Mouse (Mus musculus): ENCODE measurements around the gene Pappa.

DNA sequence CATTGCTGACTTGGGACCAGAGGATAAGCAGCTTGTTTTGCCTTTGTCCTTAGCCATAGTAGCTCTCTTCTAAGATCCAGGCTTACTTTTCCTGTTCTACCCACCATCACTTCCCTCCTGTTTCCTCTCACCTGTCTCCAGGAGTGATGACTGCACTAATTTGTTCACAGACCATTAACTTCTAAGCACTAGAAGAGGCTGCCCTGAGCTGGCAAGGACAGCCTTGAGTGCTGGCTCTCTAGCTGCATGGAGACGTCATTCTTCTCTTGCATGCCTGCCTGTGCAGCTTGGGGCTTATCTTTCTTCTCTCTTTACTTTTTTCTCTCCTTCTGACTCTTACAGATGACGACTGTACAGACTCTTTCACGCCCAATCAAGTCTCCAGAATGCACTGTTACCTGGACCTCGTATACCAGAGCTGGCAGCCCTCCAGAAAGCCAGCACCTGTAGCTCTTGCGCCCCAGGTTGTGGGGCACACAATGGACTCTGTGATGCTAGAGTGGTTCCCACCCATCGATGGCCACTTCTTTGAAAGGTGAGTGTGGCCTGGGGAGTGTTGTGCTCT is 65.0 kb downstream of the Pappa start:
- TF ChIP-seq CTCF (conservative IDR thresholded peaks at IDR 0.05; ENCODE audit: low read length) (no peak), NANOG (IDR thresholded peaks at IDR 0.05; ENCODE audit: borderline replicate concordance, low read length) (no peak)

All from E14TG2a.4 (cell line).